Mouse (Mus musculus): ENCODE measurements at regions not wholly inside any gene's neighbourhood (a gene's known extent, or its start where the extent isn't known, plus 50 kb on each side); places are given as distances from the start of the nearest gene placed in this dataset.

GRCm38 (mm10) chr2:75567131-75567530 lies 91.9 kb upstream of the Hnrnpa3 start:
- H3K27me3 ChIP-seq (ENCODE audit: insufficient read depth, low read length): no peaks in the 10 kb centered on the region
- TF ChIP-seq CTCF (IDR thresholded peaks at IDR 0.05; ENCODE audit: low read depth): no peak
- ATAC-seq (no peak), DNase-seq (ENCODE audit: low spot score) (no peak)
- H3K4me3 ChIP-seq (ENCODE audit: low read length): no peak overlapping the region
- no peaks in the 10 kb centered on the region for H3K4me1 ChIP-seq (ENCODE audit: insufficient read depth, low read length)
- no peak overlapping the region for H3K4me2 ChIP-seq (ENCODE audit: low read depth, low read length)
- no peak overlapping the region for H3K9ac ChIP-seq (replicated peaks; ENCODE audit: low read length)
- H3K27ac ChIP-seq: no peak overlapping the region
- 90% methylated on average over 4 of the region's 4 CpGs for WGBS
- no peaks in the 10 kb centered on the region for H3K36me3 ChIP-seq (ENCODE audit: insufficient read depth, low read length)
- H3K9me3 ChIP-seq (ENCODE audit: low read length): no peaks in the 10 kb centered on the region

GRCm38 (mm10) chr2:75569756-75570155 lies 89.3 kb upstream of the Hnrnpa3 start:
- Histone ChIP-seq H3K9ac (replicated peaks; ENCODE audit: low read length) (no peak overlapping the region), H3K27me3 (ENCODE audit: insufficient read depth, low read length) (no peaks in the 10 kb centered on the region), H3K4me1 (ENCODE audit: insufficient read depth, low read length) (no peaks in the 10 kb centered on the region), H3K36me3 (ENCODE audit: insufficient read depth, low read length) (no peaks in the 10 kb centered on the region), H3K9me3 (ENCODE audit: low read length) (no peaks in the 10 kb centered on the region), H3K4me3 (ENCODE audit: low read length) (no peak overlapping the region), H3K27ac (no peak overlapping the region), H3K4me2 (ENCODE audit: low read depth, low read length) (no peak overlapping the region)
- DNase-seq (ENCODE audit: low spot score) (no peak), ATAC-seq (no peak)
- 80% methylated on average over 6 of the region's 6 CpGs for WGBS
- no peak for TF ChIP-seq CTCF (IDR thresholded peaks at IDR 0.05; ENCODE audit: low read depth)

DNA sequence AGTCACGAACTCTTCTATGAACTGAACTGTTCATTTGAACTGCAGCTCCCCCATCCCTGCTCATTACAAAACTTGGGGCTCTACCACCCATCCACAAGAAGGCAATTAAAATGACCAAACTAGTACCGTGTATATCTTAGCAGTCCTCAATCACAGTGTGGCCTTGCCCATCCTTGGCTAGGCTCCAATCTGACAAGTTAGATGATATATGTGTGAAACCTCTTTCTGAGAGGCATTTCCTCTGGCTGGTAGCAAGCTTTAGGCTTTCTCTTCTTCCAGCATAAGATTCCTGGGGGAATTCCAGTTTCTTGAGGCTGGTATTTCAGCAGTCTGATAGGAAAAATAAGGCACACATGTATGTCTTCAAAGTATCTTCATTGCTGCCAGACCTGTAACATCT lies 88.8 kb upstream of the Hnrnpa3 start:
- Histone ChIP-seq H3K4me1 (ENCODE audit: insufficient read depth, low read length) (no peaks in the 10 kb centered on the region), H3K4me2 (ENCODE audit: low read depth, low read length) (no peak overlapping the region), H3K27me3 (ENCODE audit: insufficient read depth, low read length) (no peaks in the 10 kb centered on the region), H3K4me3 (ENCODE audit: low read length) (no peak overlapping the region), H3K9ac (replicated peaks; ENCODE audit: low read length) (no peak overlapping the region), H3K27ac (no peak overlapping the region), H3K36me3 (ENCODE audit: insufficient read depth, low read length) (no peaks in the 10 kb centered on the region), H3K9me3 (ENCODE audit: low read length) (no peaks in the 10 kb centered on the region)
- DNase-seq (ENCODE audit: low spot score): no peak
- TF ChIP-seq CTCF (IDR thresholded peaks at IDR 0.05; ENCODE audit: low read depth): no peak
- no peak for ATAC-seq
- WGBS: 75% methylated on average over 2 of the region's 2 CpGs

DNA sequence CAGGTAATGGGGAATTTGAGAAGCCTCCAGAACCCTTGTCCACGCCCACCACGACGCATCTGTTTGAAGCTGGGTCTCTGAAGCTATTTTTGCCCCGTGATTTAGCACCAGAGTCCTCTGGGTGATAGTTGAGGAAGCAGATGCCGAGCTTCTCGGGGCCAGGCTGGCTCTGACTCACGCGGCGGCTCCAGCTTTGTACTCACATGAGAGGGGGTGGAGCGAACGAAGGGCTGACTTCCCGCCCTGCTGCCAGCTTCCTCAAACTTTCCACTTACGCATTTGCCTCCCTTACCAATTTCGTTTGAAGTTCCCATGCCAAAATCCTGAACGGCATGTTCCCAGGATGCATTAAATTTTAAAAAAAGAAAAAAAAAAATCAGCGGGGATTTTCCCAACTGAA lies 74.1 kb upstream of the Hnrnpa3 start:
- Histone ChIP-seq H3K27me3 (ENCODE audit: insufficient read depth, low read length) (no peaks in the 10 kb centered on the region), H3K4me3 (ENCODE audit: low read length) (peak overlapping the region; percentile 26), H3K36me3 (ENCODE audit: insufficient read depth, low read length) (no peaks in the 10 kb centered on the region), H3K9ac (replicated peaks; ENCODE audit: low read length) (0 out of 2 replicates have a peak overlapping the region, but pooled peaks have one; percentile 35), H3K4me2 (ENCODE audit: low read depth, low read length) (peak overlapping the region; percentile 64), H3K27ac (no peak overlapping the region), H3K4me1 (ENCODE audit: insufficient read depth, low read length) (no peaks in the 10 kb centered on the region), H3K9me3 (ENCODE audit: low read length) (no peaks in the 10 kb centered on the region)
- ATAC-seq (no peak), DNase-seq (ENCODE audit: low spot score) (peak; percentile 61)
- whole genome bisulfite sequencing: 1% methylated on average over 16 of the region's 16 CpGs
- no peak for TF ChIP-seq CTCF (IDR thresholded peaks at IDR 0.05; ENCODE audit: low read depth)

DNA sequence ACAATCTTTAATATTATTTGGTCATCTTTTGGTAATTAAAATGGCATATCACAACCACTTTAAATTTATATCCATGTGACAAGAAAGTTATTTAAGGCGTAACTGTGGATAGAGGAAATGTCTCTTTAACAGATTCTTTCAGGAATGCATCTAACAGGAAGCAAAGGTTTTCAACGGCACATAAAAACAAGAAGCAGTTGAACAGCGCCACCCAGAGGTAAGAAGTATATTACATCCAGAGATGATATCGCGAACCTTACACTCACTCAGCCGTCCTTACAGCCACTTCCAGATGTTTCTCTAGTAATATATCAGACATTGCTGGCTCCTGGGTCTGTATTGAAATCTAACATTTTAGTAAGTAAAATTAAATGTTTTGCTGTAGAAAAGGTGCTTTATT lies 70.5 kb upstream of the Hnrnpa3 start:
- Histone ChIP-seq H3K27ac (no peak overlapping the region), H3K4me2 (ENCODE audit: low read depth, low read length) (no peak overlapping the region), H3K27me3 (ENCODE audit: insufficient read depth, low read length) (no peaks in the 10 kb centered on the region), H3K4me3 (ENCODE audit: low read length) (no peak overlapping the region), H3K9ac (replicated peaks; ENCODE audit: low read length) (no peak overlapping the region), H3K9me3 (ENCODE audit: low read length) (no peaks in the 10 kb centered on the region), H3K36me3 (ENCODE audit: insufficient read depth, low read length) (no peaks in the 10 kb centered on the region), H3K4me1 (ENCODE audit: insufficient read depth, low read length) (no peaks in the 10 kb centered on the region)
- ATAC-seq (no peak), DNase-seq (ENCODE audit: low spot score) (peak; percentile 93)
- TF ChIP-seq CTCF (IDR thresholded peaks at IDR 0.05; ENCODE audit: low read depth): peak; percentile 92
- 3% methylated on average over 6 of the region's 6 CpGs for WGBS

GRCm38 (mm10) chr2:75589452-75589851 lies 69.6 kb upstream of the Hnrnpa3 start:
- 7% methylated on average over 19 of the region's 19 CpGs for WGBS
- Histone ChIP-seq H3K4me1 (ENCODE audit: insufficient read depth, low read length) (no peaks in the 10 kb centered on the region), H3K4me3 (ENCODE audit: low read length) (no peak overlapping the region), H3K27ac (no peak overlapping the region), H3K27me3 (ENCODE audit: insufficient read depth, low read length) (no peaks in the 10 kb centered on the region), H3K9ac (replicated peaks; ENCODE audit: low read length) (no peak overlapping the region), H3K36me3 (ENCODE audit: insufficient read depth, low read length) (no peaks in the 10 kb centered on the region), H3K9me3 (ENCODE audit: low read length) (no peaks in the 10 kb centered on the region), H3K4me2 (ENCODE audit: low read depth, low read length) (peak overlapping the region; percentile 41)
- DNase-seq (ENCODE audit: low spot score): peak; percentile 45
- no peak for TF ChIP-seq CTCF (IDR thresholded peaks at IDR 0.05; ENCODE audit: low read depth)
- no peak for ATAC-seq

DNA sequence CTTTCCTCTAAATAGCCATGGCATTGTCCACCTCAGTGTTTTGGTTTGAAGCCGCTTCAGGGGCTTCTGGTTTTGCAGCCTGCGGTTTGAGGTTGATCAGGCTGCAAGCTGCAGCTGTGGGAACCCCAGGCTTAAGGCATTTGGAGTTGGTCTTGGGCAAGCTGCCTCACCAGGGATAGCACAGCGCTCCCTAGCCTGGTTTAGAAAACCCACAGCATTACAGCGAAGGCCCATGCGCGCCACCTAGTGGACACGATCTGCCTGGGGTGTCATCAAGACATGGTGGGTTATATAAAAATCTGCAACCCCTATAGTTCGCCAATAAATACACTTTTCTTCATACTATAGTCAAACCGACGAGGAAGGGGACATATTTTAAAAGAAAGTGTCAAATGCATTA lies 68.9 kb upstream of the Hnrnpa3 start:
- Histone ChIP-seq H3K4me1 (ENCODE audit: insufficient read depth, low read length) (no peaks in the 10 kb centered on the region), H3K4me2 (ENCODE audit: low read depth, low read length) (no peak overlapping the region; the same call in 1 of the 2 replicates), H3K27ac (no peak overlapping the region), H3K9ac (replicated peaks; ENCODE audit: low read length) (no peak overlapping the region), H3K27me3 (ENCODE audit: insufficient read depth, low read length) (no peaks in the 10 kb centered on the region), H3K36me3 (ENCODE audit: insufficient read depth, low read length) (no peaks in the 10 kb centered on the region), H3K9me3 (ENCODE audit: low read length) (no peaks in the 10 kb centered on the region), H3K4me3 (ENCODE audit: low read length) (no peak overlapping the region)
- TF ChIP-seq CTCF (IDR thresholded peaks at IDR 0.05; ENCODE audit: low read depth): peak; percentile 98
- WGBS: 6% methylated on average over 10 of the region's 10 CpGs
- DNase-seq (ENCODE audit: low spot score) (peak; percentile 93), ATAC-seq (peak; percentile 62; the same call in 1 of the 2 replicates)

Measured in hindbrain, postnatal 0 days (tissue).